Mouse (Mus musculus): ENCODE data around the gene Fbxo2.

DNA sequence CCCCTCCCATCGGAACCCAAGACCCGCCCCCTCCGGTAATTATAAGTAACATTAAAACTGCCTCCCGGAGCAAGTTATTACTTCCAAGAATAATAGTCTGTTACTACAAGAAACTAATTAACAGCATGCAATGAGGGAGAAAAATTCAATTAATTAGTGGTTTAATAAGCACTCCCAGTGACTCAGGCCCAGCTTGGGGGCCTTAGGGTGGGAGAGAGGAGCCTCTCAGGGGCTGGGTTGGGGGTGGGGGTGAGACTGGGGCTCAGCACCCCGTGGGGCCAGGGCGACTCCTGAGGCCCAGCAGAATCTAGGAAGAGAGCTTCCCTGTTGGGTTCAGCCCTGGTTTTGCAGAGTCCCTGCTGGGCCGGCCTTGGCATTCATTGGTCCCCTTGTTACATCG lies 21.9 kb downstream of the Fbxo2 start:
- TF ChIP-seq POLR2A (IDR thresholded peaks at IDR 0.05; ENCODE audit: low read depth, low read length) (no peak), CTCF (IDR thresholded peaks at IDR 0.05; ENCODE audit: extremely low read depth, insufficient read depth, insufficient read length, insufficient replicate concordance) (no peak)
